Mouse (Mus musculus): ENCODE results near the gene Rnf123.

GRCm38 (mm10) chr9:108095949-108096712, 13.0 kb upstream of the Rnf123 start:
- TF ChIP-seq CTCF (IDR thresholded peaks at IDR 0.05; ENCODE audit: low read depth) (peak; percentile 18; the same call in 1 of the 2 replicates), EP300 (optimal IDR thresholded peaks at IDR 0.05) (no peak)

Data from stomach, postnatal 0 days (tissue).